Mouse (Mus musculus): ENCODE data around the gene Sema3g.

GRCm38 (mm10) chr14:31194891-31195513, 22.7 kb upstream of the Sema3g start:
- TF ChIP-seq TAL1 (IDR thresholded peaks at IDR 0.05; ENCODE audit: low read length) (no peak), GATA1 (IDR thresholded peaks at IDR 0.05; ENCODE audit: low read length) (no peak)

Data from erythroblast, embryonic 14.5 days (primary cell).